Mouse (Mus musculus): ENCODE data around the gene Trpm8. TPM values are rescaled to one million over a fixed set of nuclear protein-coding genes. Genes with fewer than 3 reads are reported as not detected.

The Trpm8 gene
- total and polyA plus RNA-seq, 3 experiments = not detected

DNA sequence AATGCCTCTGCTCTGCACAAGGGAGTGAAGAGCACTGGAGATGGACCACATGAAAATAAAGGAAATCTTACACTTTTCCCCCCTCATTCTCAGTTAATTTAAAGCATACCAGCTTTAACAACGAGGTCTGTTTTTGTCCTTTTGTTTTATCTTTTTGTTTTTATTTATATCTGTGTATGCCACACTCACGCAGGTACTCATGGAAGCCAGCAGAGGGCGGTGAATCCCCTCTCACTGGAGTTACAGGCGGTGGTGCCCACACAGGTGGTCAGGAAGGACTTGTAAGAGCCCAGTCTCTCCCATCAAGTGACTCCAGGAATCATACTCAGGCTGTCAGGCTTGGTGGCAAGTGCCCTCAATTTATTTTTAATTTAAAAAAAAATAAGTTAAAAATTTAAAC lies 156.6 kb downstream of the Trpm8 start:
- H3K27ac ChIP-seq (ENCODE audit: insufficient read depth, low read depth) = no peak overlapping the region
- no peak for DNase-seq (ENCODE audit: extremely low read depth)
- no peaks in the 10 kb centered on the region for H3K36me3 ChIP-seq (replicated peaks in 1 of 2; ENCODE audit: control insufficient read depth in 1 of 2, insufficient read depth in 1 of 2, low read length in 1 of 2)
- no peaks in the 10 kb centered on the region for H3K4me1 ChIP-seq (ENCODE audit: control insufficient read depth in 1 of 2, insufficient read depth in 2 of 2)
- H3K9ac ChIP-seq (ENCODE audit: insufficient read depth, low read depth) = no peak overlapping the region
- H3K79me2 ChIP-seq (replicated peaks; ENCODE audit: control insufficient read depth, extremely low read depth, insufficient read depth, poor library complexity, severe bottlenecking) = no peaks in the 10 kb centered on the region
- no peak overlapping the region for H3K4me2 ChIP-seq (ENCODE audit: insufficient read depth, low read depth, poor library complexity, severe bottlenecking)
- in situ Hi-C loops (cut with MboI; ENCODE audit: low pct_ligation_motif_present, low pct_unique_long_range_greater_than_20kb, low sequenced_read_pairs) (no loop called here), dilution Hi-C loops (cut with MboI; ENCODE audit: extremely low pct_ligation_motif_present, extremely low pct_unique_long_range_greater_than_20kb, low sequenced_read_pairs) (no loop called here)
- H3K4me3 ChIP-seq (replicated peaks in 1 of 3; ENCODE audit: low read depth in 2 of 3, low read length in 2 of 3, poor library complexity in 1 of 3) = no peak overlapping the region
- no peaks in the 10 kb centered on the region for H3K27me3 ChIP-seq (replicated peaks)
- TF ChIP-seq POLR2AphosphoS2 (IDR thresholded peaks at IDR 0.05; ENCODE audit: low read depth, low read length) (no peak), SMC3 (IDR thresholded peaks at IDR 0.05; ENCODE audit: low read depth, low read length) (peak; percentile 26), CTCF (conservative IDR thresholded peaks at IDR 0.05 in 1 of 2, IDR thresholded peaks at IDR 0.05 in 1 of 2; ENCODE audit: low read depth in 2 of 2, low read length in 2 of 2) (peak in 1 of 2 experiments; percentile 47; a peak in 2 of 4 replicates), ELF1 (IDR thresholded peaks at IDR 0.05; ENCODE audit: low read depth, low read length) (no peak), RAD21 (IDR thresholded peaks at IDR 0.05; ENCODE audit: low read depth, low read length) (peak; percentile 32), MXI1 (IDR thresholded peaks at IDR 0.05; ENCODE audit: low read depth, low read length) (no peak)
- peaks cover 16% of the 10 kb centered on the region for H3K9me3 ChIP-seq (replicated peaks; ENCODE audit: low read length)

DNA sequence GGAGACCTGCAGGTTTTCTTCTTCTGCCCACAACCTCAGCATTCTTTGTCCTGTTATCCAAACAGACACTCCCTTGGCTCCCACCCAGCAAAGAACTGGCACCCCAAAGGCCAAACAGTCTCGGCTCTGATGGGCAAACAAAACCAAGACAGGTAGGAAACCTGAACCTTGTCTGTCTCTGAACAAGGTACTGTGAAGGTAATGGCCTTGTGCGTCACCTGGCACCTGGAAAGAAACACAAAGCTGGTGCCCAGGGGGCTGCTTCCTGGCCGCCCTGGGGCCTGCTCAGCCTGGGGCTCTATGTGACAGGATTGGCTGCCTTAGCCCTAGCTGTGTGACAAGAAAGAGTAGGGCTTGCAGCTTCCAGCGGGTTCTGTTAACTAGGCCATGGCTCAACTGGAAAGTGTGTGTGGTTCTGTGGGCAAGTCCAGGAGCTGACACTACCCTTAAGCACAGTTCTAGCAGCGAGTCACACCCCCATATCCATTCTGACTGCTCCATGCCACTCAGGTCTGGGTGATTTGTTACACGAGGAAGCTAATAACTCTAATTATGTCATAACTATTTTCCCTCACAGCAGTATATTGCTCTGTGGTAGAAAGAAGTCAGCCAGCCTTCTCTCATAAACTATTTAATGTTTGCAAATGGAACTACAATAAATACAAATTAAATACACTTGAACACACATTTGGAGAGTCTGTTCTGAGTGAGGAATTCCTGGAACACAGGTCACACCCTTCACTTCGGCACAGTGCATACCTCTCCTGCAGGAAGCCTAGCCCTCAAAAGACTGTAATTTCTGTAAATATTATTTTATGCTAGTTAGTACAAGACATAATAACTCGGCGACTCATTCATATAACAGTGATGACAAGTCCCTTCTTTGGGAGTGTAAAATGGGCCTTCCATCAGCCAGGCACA lies 160.0 kb downstream of the Trpm8 start:
- peaks cover 22% of the 10 kb centered on the region for H3K9me3 ChIP-seq (replicated peaks; ENCODE audit: low read length)
- H3K4me2 ChIP-seq (ENCODE audit: insufficient read depth, low read depth, poor library complexity, severe bottlenecking) = no peak overlapping the region
- H3K36me3 ChIP-seq (replicated peaks in 1 of 2; ENCODE audit: control insufficient read depth in 1 of 2, insufficient read depth in 1 of 2, low read length in 1 of 2) = no peaks in the 10 kb centered on the region
- H3K4me3 ChIP-seq (replicated peaks in 1 of 3; ENCODE audit: low read depth in 2 of 3, low read length in 2 of 3, poor library complexity in 1 of 3) = no peak overlapping the region
- H3K4me1 ChIP-seq (ENCODE audit: control insufficient read depth in 1 of 2, insufficient read depth in 2 of 2) = no peaks in the 10 kb centered on the region
- no peak overlapping the region for H3K9ac ChIP-seq (ENCODE audit: insufficient read depth, low read depth)
- in situ Hi-C loops (cut with MboI; ENCODE audit: low pct_ligation_motif_present, low pct_unique_long_range_greater_than_20kb, low sequenced_read_pairs) (no loop called here), dilution Hi-C loops (cut with MboI; ENCODE audit: extremely low pct_ligation_motif_present, extremely low pct_unique_long_range_greater_than_20kb, low sequenced_read_pairs) (no loop called here)
- no peak overlapping the region for H3K27ac ChIP-seq (ENCODE audit: insufficient read depth, low read depth)
- H3K27me3 ChIP-seq (replicated peaks) = no peaks in the 10 kb centered on the region
- no peak for DNase-seq (ENCODE audit: extremely low read depth)
- no peak for TF ChIP-seq ZKSCAN1 (IDR thresholded peaks at IDR 0.05; ENCODE audit: borderline replicate concordance, low read depth, low read length)
- no peak for TF ChIP-seq E2F4 (IDR thresholded peaks at IDR 0.05; ENCODE audit: insufficient replicate concordance, low read depth, low read length)
- no peaks in the 10 kb centered on the region for H3K79me2 ChIP-seq (replicated peaks; ENCODE audit: control insufficient read depth, extremely low read depth, insufficient read depth, poor library complexity, severe bottlenecking)

Other genes starting within 250 kb of the Trpm8 start
- not detected in 2 replicates for gene Ugt1a10, start 222.3 kb upstream of the Trpm8 start, total RNA-seq (2012; rRNA removed)
- not detected in 2 replicates for gene Ugt1a10, start 222.3 kb upstream of the Trpm8 start, total RNA-seq (2014; rRNA removed)
- not detected in 2 replicates for gene Ugt1a10, start 222.3 kb upstream of the Trpm8 start, polyA plus RNA-seq (2012; ENCODE audit: insufficient read length, low read depth)
- not detected in 2 replicates for gene Ugt1a9, start 206.9 kb upstream of the Trpm8 start, total RNA-seq (2012; rRNA removed)
- gene Ugt1a9, start 206.9 kb upstream of the Trpm8 start, total RNA-seq (2014; rRNA removed) = not detected in 2 replicates
- not detected in 2 replicates for gene Ugt1a9, start 206.9 kb upstream of the Trpm8 start, polyA plus RNA-seq (2012; ENCODE audit: insufficient read length, low read depth)
- not detected in 2 replicates for gene Ugt1a8, start 189.8 kb upstream of the Trpm8 start, total RNA-seq (2012; rRNA removed)
- gene Ugt1a8, start 189.8 kb upstream of the Trpm8 start, total RNA-seq (2014; rRNA removed) = not detected in 2 replicates
- not detected in 2 replicates for gene Ugt1a8, start 189.8 kb upstream of the Trpm8 start, polyA plus RNA-seq (2012; ENCODE audit: insufficient read length, low read depth)
- 1.3 and 2.2 TPM in 2 replicates for gene Ugt1a7c, start 182.6 kb upstream of the Trpm8 start, total RNA-seq (2012; rRNA removed)
- 11.1 and 11.4 TPM in 2 replicates for gene Ugt1a7c, start 182.6 kb upstream of the Trpm8 start, total RNA-seq (2014; rRNA removed)
- gene Ugt1a7c, start 182.6 kb upstream of the Trpm8 start, polyA plus RNA-seq (2012; ENCODE audit: insufficient read length, low read depth) = 15.3 and 18.3 TPM in 2 replicates
- 0.08 TPM in 1 of 2 replicates, not detected in the other for gene Ugt1a6b, start 174.4 kb upstream of the Trpm8 start, total RNA-seq (2012; rRNA removed)
- gene Ugt1a6b, start 174.4 kb upstream of the Trpm8 start, total RNA-seq (2014; rRNA removed) = 0.13 TPM in 1 of 2 replicates, not detected in the other
- 0.26 TPM in 1 of 2 replicates, not detected in the other for gene Ugt1a6b, start 174.4 kb upstream of the Trpm8 start, polyA plus RNA-seq (2012; ENCODE audit: insufficient read length, low read depth)
- gene Ugt1a6a, start 142.9 kb upstream of the Trpm8 start, total RNA-seq (2012; rRNA removed) = 0.21 and 0.30 TPM in 2 replicates
- gene Ugt1a6a, start 142.9 kb upstream of the Trpm8 start, total RNA-seq (2014; rRNA removed) = 0.19 and 0.38 TPM in 2 replicates
- 0.43 and 0.46 TPM in 2 replicates for gene Ugt1a6a, start 142.9 kb upstream of the Trpm8 start, polyA plus RNA-seq (2012; ENCODE audit: insufficient read length, low read depth)
- not detected in 2 replicates for gene Ugt1a5, start 111.6 kb upstream of the Trpm8 start, total RNA-seq (2012; rRNA removed)
- not detected in 2 replicates for gene Ugt1a5, start 111.6 kb upstream of the Trpm8 start, total RNA-seq (2014; rRNA removed)
- gene Ugt1a5, start 111.6 kb upstream of the Trpm8 start, polyA plus RNA-seq (2012; ENCODE audit: insufficient read length, low read depth) = not detected in 2 replicates
- gene Ugt1a2, start 77.1 kb upstream of the Trpm8 start, total RNA-seq (2012; rRNA removed) = not detected in 2 replicates
- not detected in 2 replicates for gene Ugt1a2, start 77.1 kb upstream of the Trpm8 start, total RNA-seq (2014; rRNA removed)
- gene Ugt1a2, start 77.1 kb upstream of the Trpm8 start, polyA plus RNA-seq (2012; ENCODE audit: insufficient read length, low read depth) = not detected in 2 replicates
- not detected in 2 replicates for gene Dnajb3, start 71.9 kb upstream of the Trpm8 start, total RNA-seq (2012; rRNA removed)
- gene Dnajb3, start 71.9 kb upstream of the Trpm8 start, total RNA-seq (2014; rRNA removed) = not detected in 2 replicates
- gene Dnajb3, start 71.9 kb upstream of the Trpm8 start, polyA plus RNA-seq (2012; ENCODE audit: insufficient read length, low read depth) = not detected in 2 replicates
- gene Ugt1a1, start 65.7 kb upstream of the Trpm8 start, total RNA-seq (2012; rRNA removed) = 0.08 TPM in 1 of 2 replicates, not detected in the other
- gene Ugt1a1, start 65.7 kb upstream of the Trpm8 start, total RNA-seq (2014; rRNA removed) = not detected in 2 replicates
- gene Ugt1a1, start 65.7 kb upstream of the Trpm8 start, polyA plus RNA-seq (2012; ENCODE audit: insufficient read length, low read depth) = 0.19 TPM in 1 of 2 replicates, not detected in the other
- gene Mroh2a, start 50.7 kb upstream of the Trpm8 start, total RNA-seq (2012; rRNA removed) = 0.13 and 0.17 TPM in 2 replicates
- not detected in 2 replicates for gene Mroh2a, start 50.7 kb upstream of the Trpm8 start, total RNA-seq (2014; rRNA removed)
- gene Mroh2a, start 50.7 kb upstream of the Trpm8 start, polyA plus RNA-seq (2012; ENCODE audit: insufficient read length, low read depth) = 0.78 and 1.0 TPM in 2 replicates
- gene Hjurp, start within 50 bp of the Trpm8 start, total RNA-seq (2012; rRNA removed) = 65.2 and 69.8 TPM in 2 replicates
- 74.1 and 80.8 TPM in 2 replicates for gene Hjurp, start within 50 bp of the Trpm8 start, total RNA-seq (2014; rRNA removed)
- 64.8 and 67.6 TPM in 2 replicates for gene Hjurp, start within 50 bp of the Trpm8 start, polyA plus RNA-seq (2012; ENCODE audit: insufficient read length, low read depth)
- not detected in 2 replicates for gene Spp2, start 129.3 kb downstream of the Trpm8 start, total RNA-seq (2012; rRNA removed)
- gene Spp2, start 129.3 kb downstream of the Trpm8 start, total RNA-seq (2014; rRNA removed) = not detected in 2 replicates
- gene Spp2, start 129.3 kb downstream of the Trpm8 start, polyA plus RNA-seq (2012; ENCODE audit: insufficient read length, low read depth) = not detected in 2 replicates
- gene Glrp1, start 232.4 kb downstream of the Trpm8 start, total RNA-seq (2012; rRNA removed) = 4.0 and 9.3 TPM in 2 replicates
- gene Glrp1, start 232.4 kb downstream of the Trpm8 start, total RNA-seq (2014; rRNA removed) = 6.1 and 6.3 TPM in 2 replicates
- gene Glrp1, start 232.4 kb downstream of the Trpm8 start, polyA plus RNA-seq (2012; ENCODE audit: insufficient read length, low read depth) = 9.1 and 11.7 TPM in 2 replicates